Mouse (Mus musculus): ENCODE measurements at regions not wholly inside any gene's neighbourhood (a gene's known extent, or its start where the extent isn't known, plus 50 kb on each side); places are given as distances from the start of the nearest gene placed in this dataset.

GRCm38 (mm10) chr9:84331083-84331602 lies 406.2 kb downstream of the Bckdhb start:
- TF ChIP-seq CTCF (IDR thresholded peaks at IDR 0.05; ENCODE audit: low read depth) (no peak), EP300 (IDR thresholded peaks at IDR 0.05; ENCODE audit: low read depth) (no peak)

All from liver, postnatal 0 days (tissue).